Mouse (Mus musculus) kidney, adult 2 months (tissue): ENCODE results near the gene Aadacl2. TPM values are rescaled to one million over a fixed set of nuclear protein-coding genes. Genes with fewer than 3 reads are reported as not detected.
A peak's percentile ranks its signal among the peaks of the same experiment; 100 is the strongest.

Experiments used
- DNase-seq: peaks from one replicate; pipeline ENCODE4 v3.0.0; 2021
- H3K27ac ChIP-seq: fragments of 200-500 bp; 2 replicates; pipeline ENCODE4 v1.5.1; 2012; ENCODE audit warnings: low read depth, low read length, control low read depth, inconsistent platforms; ENCODE audit not compliant: insufficient read depth
- H3K27me3 ChIP-seq: fragments of 200-500 bp; replicated peaks from 2 replicates; pipeline ENCODE4 v1.6.1; 2012; ENCODE audit warnings: mild to moderate bottlenecking, moderate library complexity, low read length, inconsistent platforms; ENCODE audit not compliant: control insufficient read depth, insufficient read depth
- H3K36me3 ChIP-seq: fragments of 200-500 bp; 2 replicates; pipeline ENCODE4 v1.6.1; 2012; ENCODE audit warnings: mild to moderate bottlenecking, moderate library complexity, low read length, inconsistent platforms; ENCODE audit not compliant: control insufficient read depth, insufficient read depth
- H3K4me1 ChIP-seq: fragments of 200-500 bp; 2 replicates; pipeline ENCODE4 v1.6.1; 2011; ENCODE audit warnings: low read length; ENCODE audit not compliant: control insufficient read depth, insufficient read depth
- H3K4me3 ChIP-seq: fragments of 200-500 bp; 2 replicates; pipeline ENCODE4 v1.5.1; 2011; ENCODE audit warnings: mild to moderate bottlenecking, low read depth, low read length, control low read depth; ENCODE audit not compliant: insufficient read depth
- CTCF ChIP-seq: fragments of 200-500 bp; conservative IDR thresholded peaks from 2 replicates; pipeline ENCODE4 v1.5.1; 2011; ENCODE audit warnings: low read depth, mild to moderate bottlenecking, control low read depth, low read length, moderate library complexity, mixed read lengths; ENCODE audit not compliant: insufficient read depth, insufficient read length
- POLR2A ChIP-seq: fragments of 200-500 bp; IDR thresholded peaks from one replicate; pipeline ENCODE4 v1.6.1; 2011; ENCODE audit warnings: low read depth, low read length, control low read depth
- WGBS: fragments of 180-500 bp; shearing (Covaris S2); methylation state at CpG from one replicate; pipeline ENCODE4 v1.1.7; 2018; 5-methylcytosine and 5-hydroxymethylcytosine counted together
- polyA plus RNA-seq: library from polyadenylated mRNA; depleted of rRNA; stranded (reverse); fragments of >200 nt; gene quantifications from 2 replicates; pipeline ENCODE4 v1.2.3, GENCODE M21; 2012; rRNA removed

Gene Aadacl2
- polyA plus RNA-seq, 1 experiment, result not detected

DNA sequence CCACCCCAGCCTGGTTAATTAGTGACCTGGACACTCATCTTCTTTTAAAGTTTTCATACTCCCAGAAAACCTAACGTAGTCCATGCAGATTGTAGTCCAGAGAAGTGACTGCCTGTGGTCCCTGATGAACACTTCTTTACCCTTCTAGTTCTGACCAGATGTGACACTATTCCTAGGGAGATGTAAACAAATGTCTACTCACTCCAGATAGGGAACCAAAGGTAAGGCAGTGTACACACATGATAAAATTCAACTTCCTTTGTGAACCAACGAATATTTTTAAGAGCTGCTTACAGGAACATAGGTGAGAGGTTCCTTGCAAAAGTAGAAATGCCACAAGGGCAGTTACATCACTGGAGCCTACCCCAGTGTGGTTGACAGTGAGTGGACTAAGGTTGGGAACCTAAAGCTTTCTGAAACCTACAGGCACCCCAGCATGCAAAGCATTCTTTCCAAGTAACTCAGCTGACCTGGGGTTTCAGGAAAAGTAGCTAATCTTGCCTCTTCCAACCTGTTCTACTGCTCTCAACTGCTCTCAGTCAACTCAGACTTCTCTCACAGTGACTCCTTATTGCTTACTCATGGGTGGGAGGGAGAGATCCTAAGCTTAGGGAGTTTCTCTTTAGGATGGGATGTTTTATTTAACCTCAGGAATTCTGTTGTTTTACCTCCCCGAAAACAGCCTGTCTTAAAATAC lies 46.8 kb downstream of the Aadacl2 start:
- Histone ChIP-seq H3K4me3 (no peak overlapping the region), H3K27me3 (no peaks in the 10 kb centered on the region), H3K36me3 (no peaks in the 10 kb centered on the region), H3K27ac (no peak overlapping the region), H3K4me1 (no peaks in the 10 kb centered on the region)
- TF ChIP-seq CTCF, result no peak
- TF ChIP-seq POLR2A, result no peak
- WGBS, result 56% methylated on average over 3 of the region's 3 CpGs
- DNase-seq, result no peak

DNA sequence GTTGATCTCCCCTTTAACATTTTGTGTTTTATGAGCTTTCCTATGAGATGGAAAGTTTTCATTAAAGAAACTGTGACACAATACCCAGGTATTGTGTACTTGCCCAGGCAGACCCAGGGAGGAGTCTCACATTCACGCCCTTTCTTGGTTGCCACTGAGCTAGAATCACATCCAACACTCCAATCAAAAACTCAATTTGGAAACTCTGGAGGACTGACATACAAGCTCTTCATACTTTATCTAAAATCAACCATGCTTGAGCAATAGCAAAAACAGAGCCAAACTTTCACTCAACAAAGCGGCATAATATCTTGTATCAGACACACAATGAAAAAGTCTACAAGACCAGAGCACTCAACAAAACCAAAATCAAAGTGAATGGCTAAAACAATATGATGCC lies 47.4 kb downstream of the Aadacl2 start:
- no peaks in the 10 kb centered on the region for H3K27me3 ChIP-seq
- H3K27ac ChIP-seq, result no peak overlapping the region
- TF ChIP-seq CTCF (no peak), POLR2A (no peak)
- H3K36me3 ChIP-seq, result no peaks in the 10 kb centered on the region
- DNase-seq, result no peak
- no peak overlapping the region for H3K4me3 ChIP-seq
- no peaks in the 10 kb centered on the region for H3K4me1 ChIP-seq
- 82% methylated on average over 2 of the region's 2 CpGs for WGBS

DNA sequence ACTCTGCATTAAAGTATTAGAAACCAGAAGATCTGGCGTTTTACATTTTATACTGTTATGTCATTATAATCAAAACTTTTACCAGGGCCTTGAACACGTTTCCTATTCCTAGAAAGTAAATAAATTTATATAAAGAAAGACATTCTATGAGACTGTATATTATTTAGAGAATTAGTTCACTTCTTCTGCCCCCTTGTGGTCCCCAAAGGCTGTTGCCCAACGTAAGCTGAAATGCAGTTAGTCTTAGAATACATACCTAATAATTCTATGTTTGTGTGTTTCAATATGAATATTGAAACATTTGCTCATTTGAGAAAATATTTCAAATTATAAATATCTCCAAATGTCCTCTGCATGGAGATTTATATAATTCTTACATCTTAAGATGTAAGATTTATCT lies 49.9 kb downstream of the Aadacl2 start:
- DNase-seq, result peak; percentile 18
- WGBS, result 24% methylated on average over 3 of the region's 3 CpGs

DNA sequence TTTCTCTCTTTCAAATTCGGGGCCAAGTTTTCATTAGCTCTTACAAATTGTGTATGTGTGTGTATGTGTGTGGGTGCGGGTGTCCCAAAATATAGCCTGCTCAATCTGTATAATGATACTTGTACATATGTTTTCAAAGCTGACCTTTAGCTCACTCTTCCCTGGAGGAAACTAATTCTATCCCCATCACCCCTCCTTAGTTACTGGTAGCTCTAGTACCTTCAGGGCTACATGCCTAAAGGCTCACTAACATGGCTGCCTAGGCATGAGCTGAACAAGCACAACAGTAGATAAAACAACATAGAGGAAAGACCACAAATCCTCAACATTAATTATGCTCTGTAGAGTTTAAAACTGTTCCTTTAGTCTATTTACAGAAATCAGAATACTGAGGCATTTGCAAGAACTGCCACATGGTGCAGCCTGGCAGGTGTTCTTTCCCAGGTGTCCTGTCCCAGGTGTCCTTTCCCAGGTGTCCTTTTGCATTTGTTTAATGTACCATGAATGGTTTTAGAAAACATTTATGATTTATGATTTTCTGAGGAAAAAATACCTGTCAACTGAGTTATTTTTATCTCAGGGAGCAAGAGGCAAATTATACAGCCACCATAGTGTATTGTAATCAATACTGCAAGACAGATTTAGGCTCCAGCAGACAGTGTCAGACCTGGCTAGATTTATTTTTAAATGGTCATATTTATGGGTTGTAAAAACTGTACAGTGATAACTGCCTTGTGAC lies 50.7 kb downstream of the Aadacl2 start:
- Histone ChIP-seq H3K4me3 (no peak overlapping the region), H3K27me3 (no peaks in the 10 kb centered on the region), H3K4me1 (no peaks in the 10 kb centered on the region), H3K27ac (no peak overlapping the region), H3K36me3 (no peaks in the 10 kb centered on the region)
- WGBS, result 91% methylated on average over 2 of the region's 2 CpGs
- no peak for DNase-seq
- TF ChIP-seq CTCF, result no peak
- TF ChIP-seq POLR2A, result no peak

More for the DNA sequence above, 49.9 kb downstream of the Aadacl2 start:
- H3K27ac ChIP-seq, result no peak overlapping the region
- TF ChIP-seq POLR2A (no peak), CTCF (peak; percentile 18; the same call in 1 of the 2 replicates)
- no peaks in the 10 kb centered on the region for H3K36me3 ChIP-seq
- no peaks in the 10 kb centered on the region for H3K27me3 ChIP-seq
- no peak overlapping the region for H3K4me3 ChIP-seq
- H3K4me1 ChIP-seq, result no peaks in the 10 kb centered on the region

DNA sequence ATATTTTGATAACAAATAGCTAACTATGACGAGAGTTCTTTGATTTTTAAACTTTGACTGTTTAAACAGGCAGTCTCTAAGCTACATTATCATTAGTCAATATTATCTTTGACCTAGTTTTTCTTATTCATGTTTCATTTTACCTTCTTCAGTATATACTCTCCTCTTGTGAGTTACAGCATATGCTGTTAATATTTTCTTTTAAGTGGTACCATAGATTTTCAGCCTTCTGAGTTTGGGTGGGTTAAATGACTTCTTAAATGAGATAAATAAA lies 51.2 kb downstream of the Aadacl2 start:
- Histone ChIP-seq H3K4me3 (no peak overlapping the region), H3K27me3 (no peaks in the 10 kb centered on the region), H3K4me1 (no peaks in the 10 kb centered on the region), H3K36me3 (no peaks in the 10 kb centered on the region), H3K27ac (no peak overlapping the region)
- DNase-seq, result no peak
- 80% methylated on average over 1 of the region's 1 CpGs for WGBS
- TF ChIP-seq CTCF (no peak), POLR2A (no peak)

Other genes with a start within 250 kb of the Aadacl2 start
- not detected in 2 replicates for gene Gm8298, start 145.7 kb upstream of the Aadacl2 start, polyA plus RNA-seq
- gene C130079G13Rik, start 81.5 kb upstream of the Aadacl2 start, polyA plus RNA-seq, result not detected in 2 replicates
- gene Aadac, start 19.0 kb downstream of the Aadacl2 start, polyA plus RNA-seq, result 116 and 146 TPM in 2 replicates
- gene Sucnr1, start 75.1 kb downstream of the Aadacl2 start, polyA plus RNA-seq, result 23.5 and 29.5 TPM in 2 replicates